Mouse (Mus musculus): Measurements from ENCODE around the gene Cldn7. TPM values are rescaled to one million over a fixed set of nuclear protein-coding genes. Genes with fewer than 3 reads are reported as not detected.
A peak's percentile ranks its signal among the peaks of the same experiment; 100 is the strongest.
"Not testable (repeated sequence)": the region's sequence is repeated elsewhere in the genome, so short reads cannot be mapped to it uniquely, and the experiment has no call there.

Cldn7 gene
- polyA plus RNA-seq, 1 experiment from 2014 or later, result 2.4 TPM

- Histone ChIP-seq H3K9ac (peak within 1 kb of the TSS; percentile 99), H3K4me2 (peak within 1 kb of the TSS; percentile 98), H3K4me3 (replicated peaks) (peak within 1 kb of the TSS; percentile 91), H3K36me3 (peaks cover 31% of the 10 kb centered on the region), H3K9me3 (replicated peaks) (no peaks in the 10 kb centered on the region), H3K27ac (peak within 1 kb of the TSS; percentile 99), H3K27me3 (no peaks in the 10 kb centered on the region), H3K4me1 (replicated peaks) (peaks cover 56% of the 10 kb centered on the region)
- WGBS (ENCODE audit: insufficient replicate concordance), result under 1% methylated on average over 78 of the region's 78 CpGs
- ATAC-seq (ENCODE audit: low read depth), result peak; percentile 90
- DNase-seq, result peak; percentile 100
Measured at GRCm38 (mm10) chr11:69921114-69922011, 43.2 kb upstream of the Cldn7 start, which contains the start of gene Eif5a. TSS of gene Eif5a (minus strand) at chr11:69921958.

GRCm38 (mm10) chr11:69922012-69922756 is 42.4 kb upstream of the Cldn7 start:
- no peaks in the 10 kb centered on the region for H3K27me3 ChIP-seq
- H3K27ac ChIP-seq, result peak overlapping the region; percentile 99
- 3% methylated on average over 12 of the region's 12 CpGs for WGBS (ENCODE audit: insufficient replicate concordance)
- H3K4me3 ChIP-seq (replicated peaks), result peak overlapping the region; percentile 91
- DNase-seq (no peak), ATAC-seq (ENCODE audit: low read depth) (no peak)
- H3K36me3 ChIP-seq, result peaks cover 23% of the 10 kb centered on the region
- H3K9ac ChIP-seq, result peak overlapping the region; percentile 78
- H3K4me2 ChIP-seq, result peak overlapping the region; percentile 84
- H3K4me1 ChIP-seq (replicated peaks), result peaks cover 48% of the 10 kb centered on the region
- no peaks in the 10 kb centered on the region for H3K9me3 ChIP-seq (replicated peaks)

- no peak for ATAC-seq (ENCODE audit: low read depth)
- no peaks in the 10 kb centered on the region for H3K27me3 ChIP-seq
- H3K4me1 ChIP-seq (replicated peaks), result peaks cover 42% of the 10 kb centered on the region
- no peaks in the 10 kb centered on the region for H3K9me3 ChIP-seq (replicated peaks)
- 60% methylated on average over 3 of the region's 3 CpGs for WGBS (ENCODE audit: insufficient replicate concordance)
- peak overlapping the region; percentile 78 for H3K9ac ChIP-seq
- DNase-seq, result no peak
- H3K36me3 ChIP-seq, result peaks cover 17% of the 10 kb centered on the region
- H3K4me3 ChIP-seq (replicated peaks), result peak overlapping the region; percentile 91
- peak overlapping the region; percentile 99 for H3K27ac ChIP-seq
- peak overlapping the region; percentile 84 for H3K4me2 ChIP-seq
Measured at GRCm38 (mm10) chr11:69922796-69923195, 41.8 kb upstream of the Cldn7 start.

- Histone ChIP-seq H3K36me3 (no peaks in the 10 kb centered on the region), H3K9ac (no peak overlapping the region), H3K4me2 (no peak overlapping the region), H3K27me3 (no peaks in the 10 kb centered on the region), H3K9me3 (replicated peaks) (no peaks in the 10 kb centered on the region), H3K4me3 (replicated peaks) (no peak overlapping the region), H3K4me1 (replicated peaks) (peaks cover 21% of the 10 kb centered on the region), H3K27ac (no peak overlapping the region)
- DNase-seq (no peak), ATAC-seq (ENCODE audit: low read depth) (no peak)
- 87% methylated on average over 2 of the region's 2 CpGs for WGBS (ENCODE audit: insufficient replicate concordance)
Measured at GRCm38 (mm10) chr11:69927501-69927900, 37.1 kb upstream of the Cldn7 start.

- ATAC-seq (ENCODE audit: low read depth), result no peak
- Histone ChIP-seq H3K9ac (no peak overlapping the region), H3K27me3 (peaks cover 8% of the 10 kb centered on the region), H3K9me3 (replicated peaks) (no peaks in the 10 kb centered on the region), H3K36me3 (no peaks in the 10 kb centered on the region), H3K27ac (no peak overlapping the region), H3K4me2 (no peak overlapping the region), H3K4me3 (replicated peaks) (no peak overlapping the region), H3K4me1 (replicated peaks) (peaks cover 8% of the 10 kb centered on the region)
- DNase-seq, result no peak
- WGBS (ENCODE audit: insufficient replicate concordance), result 34% methylated on average over 4 of the region's 4 CpGs
Measured at GRCm38 (mm10) chr11:69929712-69930111, 34.9 kb upstream of the Cldn7 start.

GRCm38 (mm10) chr11:69930176-69930575 is 34.4 kb upstream of the Cldn7 start:
- not testable (repeated sequence) for H3K4me3 ChIP-seq (replicated peaks); DNase-seq; H3K4me2 ChIP-seq; H3K9me3 ChIP-seq (replicated peaks); ATAC-seq (ENCODE audit: low read depth); H3K9ac ChIP-seq; H3K27ac ChIP-seq; H3K36me3 ChIP-seq
- Histone ChIP-seq H3K4me1 (replicated peaks) (peaks cover 13% of the 10 kb centered on the region), H3K27me3 (peaks cover 13% of the 10 kb centered on the region)
- WGBS (ENCODE audit: insufficient replicate concordance), result 75% methylated on average over 8 of the region's 8 CpGs

- H3K4me1 ChIP-seq (replicated peaks), result peaks cover 22% of the 10 kb centered on the region
- 0 out of 2 replicates have a peak overlapping the region, but pooled peaks have one; percentile 21 for H3K4me2 ChIP-seq
- no peaks in the 10 kb centered on the region for H3K9me3 ChIP-seq (replicated peaks)
- DNase-seq, result no peak
- peak overlapping the region; percentile 15; the same call in 1 of the 2 replicates for H3K27ac ChIP-seq
- no peak overlapping the region for H3K9ac ChIP-seq
- ATAC-seq (ENCODE audit: low read depth), result no peak
- 36% methylated on average over 3 of the region's 3 CpGs for WGBS (ENCODE audit: insufficient replicate concordance)
- H3K27me3 ChIP-seq, result peaks cover 22% of the 10 kb centered on the region
- no peaks in the 10 kb centered on the region for H3K36me3 ChIP-seq
- H3K4me3 ChIP-seq (replicated peaks), result no peak overlapping the region
Measured at GRCm38 (mm10) chr11:69930967-69931537, 33.5 kb upstream of the Cldn7 start.

- H3K27ac ChIP-seq, result peak overlapping the region; percentile 41
- WGBS (ENCODE audit: insufficient replicate concordance), result 48% methylated on average over 8 of the region's 8 CpGs
Measured at GRCm38 (mm10) chr11:69931769-69932168, 32.8 kb upstream of the Cldn7 start.

GRCm38 (mm10) chr11:69932254-69932653 is 32.3 kb upstream of the Cldn7 start:
- ATAC-seq (ENCODE audit: low read depth), result no peak

More at GRCm38 (mm10) chr11:69931769-69932168, 32.8 kb upstream of the Cldn7 start:
- Histone ChIP-seq H3K4me2 (no peak overlapping the region), H3K4me1 (replicated peaks) (peaks cover 29% of the 10 kb centered on the region), H3K36me3 (no peaks in the 10 kb centered on the region), H3K9me3 (replicated peaks) (no peaks in the 10 kb centered on the region), H3K9ac (no peak overlapping the region), H3K27me3 (peaks cover 29% of the 10 kb centered on the region), H3K4me3 (replicated peaks) (no peak overlapping the region)
- ATAC-seq (ENCODE audit: low read depth) (no peak), DNase-seq (no peak)

GRCm38 (mm10) chr11:69933066-69933465 is 31.5 kb upstream of the Cldn7 start:
- H3K9ac ChIP-seq, result no peak overlapping the region
- H3K4me3 ChIP-seq (replicated peaks), result no peak overlapping the region
- H3K27me3 ChIP-seq, result peaks cover 42% of the 10 kb centered on the region
- WGBS (ENCODE audit: insufficient replicate concordance), result 56% methylated on average over 4 of the region's 4 CpGs
- H3K4me2 ChIP-seq, result no peak overlapping the region
- no peak overlapping the region for H3K27ac ChIP-seq
- no peaks in the 10 kb centered on the region for H3K36me3 ChIP-seq
- ATAC-seq (ENCODE audit: low read depth), result no peak
- no peaks in the 10 kb centered on the region for H3K9me3 ChIP-seq (replicated peaks)
- H3K4me1 ChIP-seq (replicated peaks), result peaks cover 35% of the 10 kb centered on the region
- DNase-seq, result no peak

More at GRCm38 (mm10) chr11:69932254-69932653, 32.3 kb upstream of the Cldn7 start:
- Histone ChIP-seq H3K27me3 (peaks cover 34% of the 10 kb centered on the region), H3K4me2 (no peak overlapping the region), H3K4me3 (replicated peaks) (no peak overlapping the region), H3K36me3 (no peaks in the 10 kb centered on the region), H3K9me3 (replicated peaks) (no peaks in the 10 kb centered on the region), H3K4me1 (replicated peaks) (peaks cover 34% of the 10 kb centered on the region), H3K9ac (no peak overlapping the region), H3K27ac (no peak overlapping the region)
- no peak for DNase-seq
- 48% methylated on average over 3 of the region's 3 CpGs for WGBS (ENCODE audit: insufficient replicate concordance)

- 2% methylated on average over 18 of the region's 18 CpGs for WGBS (ENCODE audit: insufficient replicate concordance)
- Histone ChIP-seq H3K9ac (peak overlapping the region; percentile 49; the same call in 1 of the 2 replicates), H3K4me2 (peak overlapping the region; percentile 88), H3K36me3 (no peaks in the 10 kb centered on the region), H3K4me1 (replicated peaks) (peaks cover 37% of the 10 kb centered on the region), H3K9me3 (replicated peaks) (no peaks in the 10 kb centered on the region), H3K27ac (no peak overlapping the region), H3K4me3 (replicated peaks) (peak overlapping the region; percentile 62), H3K27me3 (peaks cover 53% of the 10 kb centered on the region)
- DNase-seq, result peak; percentile 86
- peak; percentile 53 for ATAC-seq (ENCODE audit: low read depth)
Measured at GRCm38 (mm10) chr11:69934169-69934568, 30.4 kb upstream of the Cldn7 start.
